Mouse (Mus musculus) ES-E14 (cell line): ENCODE measurements around the gene Fam185a. TPM values are rescaled to one million over a fixed set of nuclear protein-coding genes. Genes with fewer than 3 reads are reported as not detected.

Experiments used
- DNase-seq: peaks from one replicate; pipeline ENCODE4 v3.0.0-alpha.2; 2013; ENCODE audit warnings: low read depth, low spot score
- H3K27ac ChIP-seq: 2 replicates; pipeline ENCODE4 v1.5.1; 2012; ENCODE audit warnings: low read depth, mild to moderate bottlenecking, low read length, moderate library complexity, mixed read lengths; ENCODE audit not compliant: poor library complexity, insufficient read depth, severe bottlenecking
- H3K36me3 ChIP-seq: 2 replicates; pipeline ENCODE4 v1.6.1; 2012; ENCODE audit warnings: mild to moderate bottlenecking, low read length, moderate library complexity, mixed read lengths; ENCODE audit not compliant: control insufficient read depth, poor library complexity, insufficient read depth, severe bottlenecking
- H3K4me1 ChIP-seq, 2 experiments: fragments of 150-350 bp in 1 of 2; sonication (generic) in 1 of 2; 2 replicates each; pipeline ENCODE4 v1.6.1; 2012; ENCODE audit warnings: low read length in 2 of 2, mild to moderate bottlenecking in 1 of 2, mixed read lengths in 1 of 2; ENCODE audit not compliant: control insufficient read depth in 2 of 2, insufficient read depth in 2 of 2, poor library complexity in 1 of 2
- H3K4me3 ChIP-seq, 2 experiments: fragments of 150-350 bp in 1 of 2; sonication (generic) in 1 of 2; 2 replicates each; pipeline ENCODE4 v1.5.1; 2012; ENCODE audit warnings: low read length in 2 of 2, low read depth in 1 of 2, mild to moderate bottlenecking in 1 of 2, mixed read lengths in 1 of 2; ENCODE audit not compliant: insufficient read depth in 1 of 2, poor library complexity in 1 of 2, severe bottlenecking in 1 of 2
- H3K9ac ChIP-seq: 2 replicates; pipeline ENCODE4 v1.6.1; 2012; ENCODE audit warnings: low read depth, mild to moderate bottlenecking, low read length, mixed read lengths; ENCODE audit not compliant: poor library complexity, insufficient read depth, severe bottlenecking
- H3K9me3 ChIP-seq: fragments of 150-350 bp; sonication (generic); 2 replicates; pipeline ENCODE4 v1.6.1; 2012; ENCODE audit warnings: low read depth, mild to moderate bottlenecking, low read length; ENCODE audit not compliant: control insufficient read depth, insufficient read depth
- CHD2 ChIP-seq: IDR thresholded peaks from 2 replicates; pipeline ENCODE4 v1.6.1; 2014; ENCODE audit warnings: mild to moderate bottlenecking, low read depth, low read length, inconsistent platforms
- HCFC1 ChIP-seq: IDR thresholded peaks from 2 replicates; pipeline ENCODE4 v1.6.1; 2012; ENCODE audit warnings: low read length, inconsistent platforms, borderline replicate concordance; ENCODE audit not compliant: insufficient read depth
- MAFK ChIP-seq: IDR thresholded peaks from 2 replicates; pipeline ENCODE4 v1.6.1; 2014; ENCODE audit warnings: mild to moderate bottlenecking, low read depth, low read length, inconsistent platforms; ENCODE audit not compliant: insufficient read depth
- ZC3H11A ChIP-seq: IDR thresholded peaks from 2 replicates; pipeline ENCODE4 v1.6.1; 2012; ENCODE audit warnings: low read depth, mild to moderate bottlenecking, inconsistent platforms, low read length, borderline replicate concordance
- ZNF384 ChIP-seq: IDR thresholded peaks from 2 replicates; pipeline ENCODE4 v1.6.1; 2012; ENCODE audit warnings: low read depth, low read length, inconsistent platforms
- in situ Hi-C, 2 experiments: fragments of 600-800 bp; cut with MboI; formaldehyde crosslinking; loops; one replicate each; pipeline ENCODE4 v1.15.1; 2025; ENCODE audit warnings: low sequenced_read_pairs in 2 of 2, inconsistent platforms in 1 of 2; ENCODE audit not compliant: unreplicated experiment in 2 of 2
- total RNA-seq: library from RNA; depleted of rRNA; stranded (reverse); fragments of 300-350 nt; gene quantifications from 2 replicates; pipeline ENCODE4 v1.2.3, GENCODE M21; 2012; rRNA removed

Fam185a gene
- total RNA-seq, result 13.4 and 14.1 TPM in 2 replicates

DNA sequence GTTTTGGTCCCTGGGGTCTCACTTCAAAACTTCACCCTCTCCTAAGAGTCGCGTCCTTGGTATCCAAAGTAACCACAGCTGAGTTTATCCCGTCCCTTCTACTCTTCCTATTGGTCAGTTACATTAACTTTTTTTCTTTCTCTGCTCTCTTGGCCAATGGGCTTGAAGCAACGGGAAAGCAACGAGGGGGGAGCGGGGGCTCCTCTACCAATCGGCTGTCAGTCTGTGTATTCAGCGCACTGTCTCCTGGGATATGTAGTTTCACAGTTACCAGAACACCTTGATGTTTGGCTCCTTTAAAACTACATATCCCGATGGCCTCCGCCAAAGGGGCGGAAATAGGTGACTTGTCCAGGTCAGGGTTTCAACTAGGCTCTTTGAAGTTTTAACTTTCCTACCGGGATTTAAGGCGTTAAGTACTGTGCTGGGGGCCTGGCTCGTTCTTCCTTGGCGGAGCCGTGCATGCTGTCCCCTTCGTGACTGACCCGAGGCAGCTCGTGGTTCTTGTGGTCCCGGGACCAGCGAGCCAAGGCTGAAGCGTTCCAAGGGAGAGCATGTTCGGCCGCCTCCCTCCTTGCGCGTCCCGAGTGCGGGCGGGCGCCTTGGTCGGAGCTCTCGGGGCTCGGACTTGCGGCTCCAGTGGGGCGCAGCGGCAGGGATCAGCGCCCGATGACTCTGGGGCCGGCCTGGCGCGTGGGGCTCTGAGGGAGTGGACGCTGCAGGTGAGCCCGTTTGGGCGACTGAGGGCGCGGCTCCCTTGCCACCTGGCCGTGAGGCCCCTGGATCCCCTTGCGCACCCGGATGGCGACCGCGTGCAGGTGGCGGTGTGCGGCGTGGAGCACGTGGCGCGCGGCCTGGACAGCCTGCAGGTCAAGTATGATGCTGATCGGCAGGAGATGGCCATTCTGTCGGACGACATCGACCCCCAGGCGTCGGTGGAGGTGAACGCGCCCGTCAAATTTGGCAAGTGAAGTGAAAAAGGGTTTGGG, at the start of gene Fam185a, which contains the start of gene Ccdc146:
TSS of gene Fam185a (plus strand) at position 345 of the 989 bp plus-strand sequence.
TSS of gene Ccdc146 (minus strand) at position 64 of the 989 bp plus-strand sequence.
- TF ChIP-seq ZC3H11A (no peak), CHD2 (peak; percentile 91), MAFK (no peak), ZNF384 (peak; percentile 96), HCFC1 (peak; percentile 99)
- in situ Hi-C loops, result no loop called here
- H3K27ac ChIP-seq, result no peak within 1 kb of the TSS
- H3K4me3 ChIP-seq, result peak within 1 kb of the TSS; percentile 74 to 89
- H3K4me1 ChIP-seq, result no peaks in the 10 kb centered on the region
- H3K9me3 ChIP-seq, result no peaks in the 10 kb centered on the region
- DNase-seq, result peak; percentile 95
- H3K36me3 ChIP-seq, result no peaks in the 10 kb centered on the region
- H3K9ac ChIP-seq, result peak within 1 kb of the TSS; percentile 79

DNA sequence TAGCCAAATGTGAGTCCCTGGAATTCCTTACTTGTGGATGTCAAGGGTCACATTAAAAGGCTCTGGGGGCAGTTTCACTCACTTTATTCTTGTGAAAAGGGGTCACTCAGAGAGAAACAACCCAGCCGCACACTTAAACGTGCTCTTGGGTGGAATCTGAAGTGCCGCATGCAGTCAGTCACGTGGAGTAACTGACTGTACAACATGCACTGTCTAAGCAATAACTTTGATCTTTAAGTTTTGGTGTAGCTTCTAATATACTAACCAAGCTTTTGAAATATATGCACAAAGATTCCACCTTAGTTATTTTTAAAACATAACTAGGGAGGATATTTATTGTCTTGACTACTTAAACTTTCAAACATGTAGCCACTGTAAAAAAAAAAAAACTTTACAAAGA, 47.8 kb upstream of the Fam185a start:
- Histone ChIP-seq H3K36me3 (no peaks in the 10 kb centered on the region), H3K27ac (no peak overlapping the region), H3K9me3 (no peaks in the 10 kb centered on the region), H3K4me3 (no peak overlapping the region), H3K4me1 (no peaks in the 10 kb centered on the region), H3K9ac (no peak overlapping the region)
- no peak for TF ChIP-seq ZNF384
- no peak for TF ChIP-seq ZC3H11A
- TF ChIP-seq MAFK, result no peak
- no peak for TF ChIP-seq HCFC1
- no peak for TF ChIP-seq CHD2
- DNase-seq, result no peak
- in situ Hi-C loops, result no loop called here

- H3K4me3 ChIP-seq, result no peak overlapping the region
- peaks cover 0 to 2% of the 10 kb centered on the region in 2 experiments; a peak in 1 of 4 replicates for H3K4me1 ChIP-seq
- no peak overlapping the region for H3K9ac ChIP-seq
- no peaks in the 10 kb centered on the region for H3K9me3 ChIP-seq
- TF ChIP-seq CHD2 (no peak), MAFK (no peak), HCFC1 (no peak), ZC3H11A (no peak), ZNF384 (no peak)
- H3K27ac ChIP-seq, result no peak overlapping the region
- DNase-seq, result no peak
- in situ Hi-C loops, result no loop called here
- no peaks in the 10 kb centered on the region for H3K36me3 ChIP-seq
Measured at GRCm38 (mm10) chr5:21378397-21378796, 46.4 kb upstream of the Fam185a start.

- DNase-seq, result no peak
- Histone ChIP-seq H3K36me3 (no peaks in the 10 kb centered on the region), H3K4me3 (no peak overlapping the region), H3K4me1 (peaks cover 0 to 9% of the 10 kb centered on the region in 2 experiments; a peak in 2 of 4 replicates), H3K9me3 (no peaks in the 10 kb centered on the region), H3K9ac (no peak overlapping the region), H3K27ac (no peak overlapping the region)
- TF ChIP-seq CHD2, result no peak
- in situ Hi-C loops, result no loop called here
Measured at GRCm38 (mm10) chr5:21381986-21382385, 42.8 kb upstream of the Fam185a start.

DNA sequence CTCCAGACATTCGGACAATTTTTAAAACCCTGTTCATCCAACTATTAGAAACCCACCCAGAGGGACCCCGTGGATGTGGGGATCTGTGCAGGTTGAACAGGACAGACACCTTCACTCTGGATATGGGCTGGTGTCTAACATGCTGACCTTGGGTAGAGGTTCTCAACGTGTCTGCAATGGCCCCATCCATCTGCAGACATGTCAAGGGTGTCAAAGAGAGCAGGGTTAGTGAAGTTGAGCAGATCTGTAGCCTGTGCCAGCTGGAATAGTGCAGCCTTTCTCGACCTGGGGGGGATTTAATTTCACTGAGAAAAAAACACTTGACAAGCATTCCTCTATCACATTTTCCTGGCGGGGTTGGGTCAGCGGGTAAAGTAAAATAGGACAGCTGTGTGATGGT, 42.1 kb upstream of the Fam185a start:
- in situ Hi-C loops, result no loop called here
- no peak for DNase-seq
- H3K9me3 ChIP-seq, result no peaks in the 10 kb centered on the region
- no peak overlapping the region for H3K9ac ChIP-seq
- H3K27ac ChIP-seq, result no peak overlapping the region
- peaks cover 0 to 9% of the 10 kb centered on the region in 2 experiments; a peak in 2 of 4 replicates for H3K4me1 ChIP-seq
- no peak overlapping the region for H3K4me3 ChIP-seq
- TF ChIP-seq ZC3H11A, result no peak
- TF ChIP-seq MAFK, result no peak
- no peak for TF ChIP-seq CHD2
- no peak for TF ChIP-seq ZNF384
- TF ChIP-seq HCFC1, result no peak
- H3K36me3 ChIP-seq, result no peaks in the 10 kb centered on the region
